Mouse (Mus musculus): ENCODE data around the gene Hlcs.

DNA sequence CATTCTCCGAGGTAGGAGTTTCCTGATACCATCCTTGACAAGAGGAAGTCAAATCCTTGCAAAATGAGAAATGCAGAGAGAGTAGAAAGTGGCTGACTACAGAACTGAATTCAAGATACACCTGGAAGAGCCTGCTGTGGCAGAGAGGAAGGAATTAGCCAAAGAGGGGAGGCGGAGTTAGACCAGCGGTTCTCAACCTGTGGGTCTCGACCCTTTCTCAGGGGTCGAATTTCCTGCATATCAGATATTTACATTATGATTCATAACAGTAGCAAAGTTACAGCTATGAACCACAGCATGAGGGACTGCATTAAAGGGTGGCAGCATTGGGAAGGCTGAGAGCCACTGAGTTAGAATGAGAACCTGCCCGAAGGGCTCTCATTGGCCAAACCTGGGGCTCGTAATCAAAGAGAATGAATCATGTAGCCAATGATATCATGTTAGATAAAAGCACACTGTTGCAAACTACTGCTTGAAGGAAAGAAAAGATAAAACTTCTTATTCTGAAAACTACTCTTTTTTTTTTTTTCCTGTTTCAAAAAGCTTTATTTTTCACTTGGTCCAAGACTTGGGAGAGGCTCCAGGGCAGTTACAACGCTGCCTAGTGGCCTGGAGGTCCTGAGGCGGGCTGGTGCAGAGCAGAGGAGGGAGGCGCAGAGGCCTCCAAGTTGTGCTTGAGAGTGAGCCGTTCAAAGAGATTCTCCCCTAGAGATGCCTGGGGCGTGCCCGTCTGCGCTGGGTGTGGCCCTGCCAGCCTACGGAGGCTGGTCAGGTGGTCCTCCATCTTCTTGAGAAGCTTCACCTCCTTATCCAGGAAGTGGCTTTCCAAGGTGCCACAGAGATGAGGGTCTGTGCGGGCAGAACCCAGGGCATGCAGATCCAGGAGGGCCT is 144.5 kb downstream of the Hlcs start:
- no peak for TF ChIP-seq CTCF (IDR thresholded peaks at IDR 0.05; ENCODE audit: borderline replicate concordance, extremely low read depth, insufficient read depth, insufficient read length)
- TF ChIP-seq POLR2A (IDR thresholded peaks at IDR 0.05; ENCODE audit: borderline replicate concordance, extremely low read depth, insufficient read depth, insufficient read length, poor library complexity, severe bottlenecking): no peak
